ENCODE assay signal across 12 mouse cellular contexts in genomic region chr19:6939106-6940002, GRCm38 (mm10). TPM values are rescaled to one million over a fixed set of nuclear protein-coding genes. Genes with fewer than 3 reads are reported as not detected.
A peak's percentile ranks its signal among the peaks of the same experiment; 100 is the strongest.
DNase-seq lines count a peak whose midpoint lies in the region; ATAC-seq and TF ChIP-seq lines count a peak whose summit lies in the region.
"Had no signal": no experiment of that assay in that cellular context is flagged by ENCODE, and none has a peak within 500 bp of the region (broad histone marks: within the 10 kb centered on the region; RNA-seq: fewer than 3 reads in every experiment).

No protein-coding gene starts in this region.

- no peak for TF ChIP-seq CTCF in intestine, postnatal 0 days (IDR thresholded peaks at IDR 0.05; ENCODE audit: low read depth)
- no peak for TF ChIP-seq CTCF in cortical plate, adult 2 months (IDR thresholded peaks at IDR 0.05; ENCODE audit: extremely low read depth, insufficient read depth, low read length)
- no peak for TF ChIP-seq CTCF in midbrain, postnatal 0 days (IDR thresholded peaks at IDR 0.05)
- no peak for TF ChIP-seq CTCF in liver, postnatal 0 days (IDR thresholded peaks at IDR 0.05; ENCODE audit: low read depth)

- H3K36me3 ChIP-seq in intestine, postnatal 0 days (ENCODE audit: control insufficient read depth, insufficient read depth): no peaks in the 10 kb centered on the region; the same call in 1 of the 2 replicates
- no peaks in the 10 kb centered on the region for H3K36me3 ChIP-seq in intestine, embryonic 15.5 days
- no peaks in the 10 kb centered on the region for H3K36me3 ChIP-seq in forebrain, embryonic 16.5 days (ENCODE audit: control insufficient read depth, insufficient read depth)
- peaks cover 8% of the 10 kb centered on the region for H3K36me3 ChIP-seq in midbrain, postnatal 0 days (ENCODE audit: insufficient read depth, low read length)
- no peaks in the 10 kb centered on the region for H3K36me3 ChIP-seq in liver, postnatal 0 days (replicated peaks; ENCODE audit: insufficient read depth, low read length)
- H3K36me3 ChIP-seq: limb, embryonic 15.5 days had no signal

- no peaks in the 10 kb centered on the region for H3K9me3 ChIP-seq in intestine, postnatal 0 days (ENCODE audit: control insufficient read depth)
- no peaks in the 10 kb centered on the region for H3K9me3 ChIP-seq in intestine, embryonic 15.5 days
- no peaks in the 10 kb centered on the region for H3K9me3 ChIP-seq in forebrain, embryonic 16.5 days (ENCODE audit: control insufficient read depth, low read length)
- no peaks in the 10 kb centered on the region for H3K9me3 ChIP-seq in midbrain, postnatal 0 days (ENCODE audit: low read length)
- no peaks in the 10 kb centered on the region for H3K9me3 ChIP-seq in liver, postnatal 0 days (ENCODE audit: low read length)
- H3K9me3 ChIP-seq: limb, embryonic 15.5 days had no signal

- no peak overlapping the region for H3K4me3 ChIP-seq in intestine, postnatal 0 days (ENCODE audit: low read depth, low read length)
- no peak overlapping the region for H3K4me3 ChIP-seq in intestine, embryonic 15.5 days (replicated peaks)
- peak overlapping the region; percentile 96 for H3K4me3 ChIP-seq in cortical plate, adult 2 months (ENCODE audit: insufficient read depth, low read length)
- H3K4me3 ChIP-seq in forebrain, embryonic 16.5 days (replicated peaks; ENCODE audit: low read length): no peak overlapping the region
- H3K4me3 ChIP-seq in midbrain, postnatal 0 days (ENCODE audit: low read depth, low read length): no peak overlapping the region
- no peak overlapping the region for H3K4me3 ChIP-seq in liver, postnatal 0 days (ENCODE audit: low read depth, low read length)

- ATAC-seq in intestine, postnatal 0 days: no peak
- ATAC-seq in intestine, embryonic 15.5 days: no peak
- no peak for ATAC-seq in forebrain, embryonic 16.5 days
- ATAC-seq in midbrain, postnatal 0 days (ENCODE audit: low FRiP score): no peak
- no peak for ATAC-seq in liver, postnatal 0 days

- TF ChIP-seq EP300 in liver, postnatal 0 days (IDR thresholded peaks at IDR 0.05; ENCODE audit: low read depth): no peak

- H3K4me1 ChIP-seq in intestine, postnatal 0 days (replicated peaks; ENCODE audit: control insufficient read depth, insufficient read depth, low read length): no peaks in the 10 kb centered on the region
- peaks cover 28% of the 10 kb centered on the region for H3K4me1 ChIP-seq in intestine, embryonic 15.5 days (replicated peaks)
- no peaks in the 10 kb centered on the region for H3K4me1 ChIP-seq in cortical plate, adult 2 months (ENCODE audit: control insufficient read depth, insufficient read depth, low read length)
- H3K4me1 ChIP-seq in forebrain, embryonic 16.5 days (replicated peaks; ENCODE audit: control insufficient read depth, insufficient read depth, low read length): peaks cover 34% of the 10 kb centered on the region
- H3K4me1 ChIP-seq in midbrain, postnatal 0 days (ENCODE audit: insufficient read depth, low read length): peaks cover 19% of the 10 kb centered on the region
- peaks cover 14% of the 10 kb centered on the region for H3K4me1 ChIP-seq in liver, postnatal 0 days (ENCODE audit: insufficient read depth)

- no peak for DNase-seq in midbrain, postnatal 0 days (ENCODE audit: low spot score)
- no peak for DNase-seq in spleen, adult 18-20 months
- no peak for DNase-seq in liver, postnatal 0 days
- DNase-seq: embryo, embryonic 11 days; gastrocnemius, adult 2 months; thymus, postnatal 25 days had no signal

- 89% methylated on average over 20 of the region's 20 CpGs for WGBS in intestine, postnatal 0 days
- 91% methylated on average over 20 of the region's 20 CpGs for WGBS in intestine, embryonic 15.5 days
- WGBS in forebrain, embryonic 16.5 days: 87% methylated on average over 20 of the region's 20 CpGs
- 84% methylated on average over 20 of the region's 20 CpGs for WGBS in midbrain, postnatal 0 days
- 85% methylated on average over 20 of the region's 20 CpGs for WGBS in liver, postnatal 0 days (ENCODE audit: insufficient replicate concordance)

- no peak overlapping the region for H3K9ac ChIP-seq in intestine, postnatal 0 days (ENCODE audit: low read depth, low read length)
- H3K9ac ChIP-seq in intestine, embryonic 15.5 days: no peak overlapping the region
- no peak overlapping the region for H3K9ac ChIP-seq in forebrain, embryonic 16.5 days (replicated peaks; ENCODE audit: low read depth, low read length)
- H3K9ac ChIP-seq in midbrain, postnatal 0 days (replicated peaks; ENCODE audit: low read length, poor library complexity, severe bottlenecking): peak overlapping the region; percentile 89; the same call in 1 of the 2 replicates
- no peak overlapping the region for H3K9ac ChIP-seq in liver, postnatal 0 days (replicated peaks)
- H3K9ac ChIP-seq: limb, embryonic 15.5 days had no signal

- no peak for TF ChIP-seq POLR2A in cortical plate, adult 2 months (IDR thresholded peaks at IDR 0.05; ENCODE audit: extremely low read depth, insufficient read depth, low read length)

- H3K27ac ChIP-seq in intestine, postnatal 0 days (ENCODE audit: low read depth, low read length): peak overlapping the region; percentile 28; the same call in 1 of the 2 replicates
- no peak overlapping the region for H3K27ac ChIP-seq in intestine, embryonic 15.5 days
- no peak overlapping the region for H3K27ac ChIP-seq in cortical plate, adult 2 months (ENCODE audit: insufficient read depth, low read length)
- H3K27ac ChIP-seq in forebrain, embryonic 16.5 days (ENCODE audit: low read length): no peak overlapping the region
- no peak overlapping the region for H3K27ac ChIP-seq in midbrain, postnatal 0 days (ENCODE audit: low read depth, low read length)
- H3K27ac ChIP-seq in liver, postnatal 0 days (ENCODE audit: low read depth): no peak overlapping the region
- H3K27ac ChIP-seq: limb, embryonic 15.5 days had no signal

- H3K4me2 ChIP-seq in intestine, postnatal 0 days (replicated peaks; ENCODE audit: low read depth): no peak overlapping the region
- H3K4me2 ChIP-seq in intestine, embryonic 15.5 days (replicated peaks): no peak overlapping the region
- H3K4me2 ChIP-seq in forebrain, embryonic 16.5 days (ENCODE audit: low read length): peak overlapping the region; percentile 99
- peak overlapping the region; percentile 100 for H3K4me2 ChIP-seq in midbrain, postnatal 0 days (ENCODE audit: low read depth, low read length, poor library complexity, severe bottlenecking)
- no peak overlapping the region for H3K4me2 ChIP-seq in liver, postnatal 0 days (ENCODE audit: low read depth, low read length)

- H3K27me3 ChIP-seq in intestine, postnatal 0 days (replicated peaks; ENCODE audit: control insufficient read depth, insufficient read depth, low read length): peaks cover 18% of the 10 kb centered on the region
- H3K27me3 ChIP-seq in intestine, embryonic 15.5 days (replicated peaks): peaks cover 17% of the 10 kb centered on the region
- H3K27me3 ChIP-seq in forebrain, embryonic 16.5 days (replicated peaks; ENCODE audit: control insufficient read depth, insufficient read depth, low read length): peaks cover 19% of the 10 kb centered on the region
- peaks cover 10% of the 10 kb centered on the region; the same call in 1 of the 2 replicates for H3K27me3 ChIP-seq in midbrain, postnatal 0 days (ENCODE audit: insufficient read depth, low read length)
- peaks cover 18% of the 10 kb centered on the region for H3K27me3 ChIP-seq in liver, postnatal 0 days (ENCODE audit: insufficient read depth, low read length)

RNA-seq across cellular contexts. Expression of gene Bad, which starts 2.3 kb away (rescaled TPM):
- 66.2 and 70.1 TPM in 2 replicates for polyA plus RNA-seq in intestine, postnatal 0 days (2015; fragmentation: Nextera tagmentation; extraction: Ambion mirVana)
- 70.0 and 72.4 TPM in 2 replicates for polyA plus RNA-seq in intestine, embryonic 15.5 days (2015; fragmentation: Nextera tagmentation; extraction: Ambion mirVana)
- polyA plus RNA-seq in cortical plate, adult 2 months (2012; rRNA removed): 60.4 and 66.3 TPM in 2 replicates
- 87.9 and 88.4 TPM in 2 replicates for polyA plus RNA-seq in forebrain, embryonic 16.5 days (2015; fragmentation: Nextera tagmentation; extraction: Ambion mirVana)
- total RNA-seq in midbrain, postnatal 0 days (2014; rRNA removed): 50.3 and 55.9 TPM in 2 replicates
- 91.6 and 104 TPM in 2 replicates for polyA plus RNA-seq in midbrain, postnatal 0 days (2015; fragmentation: Nextera tagmentation; extraction: Ambion mirVana)
- 29.9 and 30.6 TPM in 2 replicates for polyA plus RNA-seq in liver, postnatal 0 days (2015; fragmentation: Nextera tagmentation; extraction: Ambion mirVana)

RNA-seq across cellular contexts. Expression of gene Gpr137, which starts 2.9 kb away (rescaled TPM):
- polyA plus RNA-seq in intestine, postnatal 0 days (2015; fragmentation: Nextera tagmentation; extraction: Ambion mirVana): 20.0 and 20.9 TPM in 2 replicates
- polyA plus RNA-seq in intestine, embryonic 15.5 days (2015; fragmentation: Nextera tagmentation; extraction: Ambion mirVana): 20.4 and 25.5 TPM in 2 replicates
- 117 and 121 TPM in 2 replicates for polyA plus RNA-seq in cortical plate, adult 2 months (2012; rRNA removed)
- 46.3 and 52.5 TPM in 2 replicates for polyA plus RNA-seq in forebrain, embryonic 16.5 days (2015; fragmentation: Nextera tagmentation; extraction: Ambion mirVana)
- 88.5 and 101 TPM in 2 replicates for total RNA-seq in midbrain, postnatal 0 days (2014; rRNA removed)
- 77.6 and 78.8 TPM in 2 replicates for polyA plus RNA-seq in midbrain, postnatal 0 days (2015; fragmentation: Nextera tagmentation; extraction: Ambion mirVana)
- 8.9 and 10.2 TPM in 2 replicates for polyA plus RNA-seq in liver, postnatal 0 days (2015; fragmentation: Nextera tagmentation; extraction: Ambion mirVana)

RNA-seq across cellular contexts. Expression of gene Kcnk4, which starts 5.0 kb away (rescaled TPM):
- 0.21 and 0.38 TPM in 2 replicates for polyA plus RNA-seq in intestine, postnatal 0 days (2015; fragmentation: Nextera tagmentation; extraction: Ambion mirVana)
- polyA plus RNA-seq in intestine, embryonic 15.5 days (2015; fragmentation: Nextera tagmentation; extraction: Ambion mirVana): 0.29 and 0.40 TPM in 2 replicates
- polyA plus RNA-seq in cortical plate, adult 2 months (2012; rRNA removed): 57.1 and 59.0 TPM in 2 replicates
- 2.1 and 3.3 TPM in 2 replicates for polyA plus RNA-seq in forebrain, embryonic 16.5 days (2015; fragmentation: Nextera tagmentation; extraction: Ambion mirVana)
- total RNA-seq in midbrain, postnatal 0 days (2014; rRNA removed): 7.9 and 13.6 TPM in 2 replicates
- 17.8 and 18.0 TPM in 2 replicates for polyA plus RNA-seq in midbrain, postnatal 0 days (2015; fragmentation: Nextera tagmentation; extraction: Ambion mirVana)
- polyA plus RNA-seq in liver, postnatal 0 days (2015; fragmentation: Nextera tagmentation; extraction: Ambion mirVana): 0.06 and 0.09 TPM in 2 replicates
- total RNA-seq: gastrocnemius, adult 2 months; hematopoietic stem cell, adult 5-6 weeks had no signal

RNA-seq across cellular contexts. Expression of gene Catsperz, which starts 14.2 kb away (rescaled TPM):
- 0.65 and 0.76 TPM in 2 replicates for polyA plus RNA-seq in intestine, postnatal 0 days (2015; fragmentation: Nextera tagmentation; extraction: Ambion mirVana)
- polyA plus RNA-seq in intestine, embryonic 15.5 days (2015; fragmentation: Nextera tagmentation; extraction: Ambion mirVana): 1.1 and 1.6 TPM in 2 replicates
- 31.9 and 33.9 TPM in 2 replicates for polyA plus RNA-seq in cortical plate, adult 2 months (2012; rRNA removed)
- 0.37 and 0.89 TPM in 2 replicates for polyA plus RNA-seq in forebrain, embryonic 16.5 days (2015; fragmentation: Nextera tagmentation; extraction: Ambion mirVana)
- 0.52 and 1.1 TPM in 2 replicates for total RNA-seq in midbrain, postnatal 0 days (2014; rRNA removed)
- polyA plus RNA-seq in midbrain, postnatal 0 days (2015; fragmentation: Nextera tagmentation; extraction: Ambion mirVana): 2.1 and 3.0 TPM in 2 replicates
- 0.81 TPM in 2 replicates for polyA plus RNA-seq in liver, postnatal 0 days (2015; fragmentation: Nextera tagmentation; extraction: Ambion mirVana)
- total RNA-seq: gastrocnemius, adult 2 months; hematopoietic stem cell, adult 5-6 weeks had no signal

RNA-seq across cellular contexts. Expression of gene Esrra, which starts 17.7 kb away (rescaled TPM):
- 63.6 TPM in 2 replicates for polyA plus RNA-seq in intestine, postnatal 0 days (2015; fragmentation: Nextera tagmentation; extraction: Ambion mirVana)
- polyA plus RNA-seq in intestine, embryonic 15.5 days (2015; fragmentation: Nextera tagmentation; extraction: Ambion mirVana): 32.2 and 37.6 TPM in 2 replicates
- 59.2 and 62.9 TPM in 2 replicates for polyA plus RNA-seq in cortical plate, adult 2 months (2012; rRNA removed)
- polyA plus RNA-seq in forebrain, embryonic 16.5 days (2015; fragmentation: Nextera tagmentation; extraction: Ambion mirVana): 16.1 and 18.8 TPM in 2 replicates
- total RNA-seq in midbrain, postnatal 0 days (2014; rRNA removed): 31.6 and 40.7 TPM in 2 replicates
- polyA plus RNA-seq in midbrain, postnatal 0 days (2015; fragmentation: Nextera tagmentation; extraction: Ambion mirVana): 7.2 and 7.3 TPM in 2 replicates
- 7.7 and 8.2 TPM in 2 replicates for polyA plus RNA-seq in liver, postnatal 0 days (2015; fragmentation: Nextera tagmentation; extraction: Ambion mirVana)

Comparison
In these comparisons a context has a peak if more than half of its experiments do, and no peak if none do; other contexts are left out.
1. H3K4me2 ChIP-seq: peak in forebrain, embryonic 16.5 days (single experiment) and midbrain, postnatal 0 days (single experiment); none in intestine, postnatal 0 days (single experiment), intestine, embryonic 15.5 days (single experiment) and liver, postnatal 0 days (single experiment).